Comparison of ENCODE assay signal across 26 mouse cellular contexts in genomic region chr9:16402815-16403214, GRCm38 (mm10).
A peak's percentile ranks its signal among the peaks of the same experiment; 100 is the strongest.
DNase-seq lines count a peak whose midpoint lies in the region; ATAC-seq and TF ChIP-seq lines count a peak whose summit lies in the region.
"Had no signal": no experiment of that assay in that cellular context is flagged by ENCODE, and none has a peak within 500 bp of the region (broad histone marks: within the 10 kb centered on the region; RNA-seq: fewer than 3 reads in every experiment).

No protein-coding gene starts in this region.

- H3K4me3 ChIP-seq in forebrain, postnatal 0 days (ENCODE audit: low read depth, low read length), result no peak overlapping the region
- H3K4me3 ChIP-seq in forebrain, embryonic 12.5 days (replicated peaks), result no peak overlapping the region
- H3K4me3 ChIP-seq: embryonic facial prominence, embryonic 13.5 days; embryonic facial prominence, embryonic 15.5 days; erythroblast, embryonic 14.5 days; forebrain, embryonic 10.5 days; forebrain, embryonic 13.5 days; forebrain, embryonic 15.5 days had no signal

- no peak overlapping the region for H3K27ac ChIP-seq in forebrain, postnatal 0 days (ENCODE audit: low read depth, low read length)
- H3K27ac ChIP-seq in forebrain, embryonic 12.5 days, result no peak overlapping the region
- H3K27ac ChIP-seq: embryonic facial prominence, embryonic 13.5 days; embryonic facial prominence, embryonic 15.5 days; forebrain, embryonic 10.5 days; forebrain, embryonic 13.5 days; forebrain, embryonic 15.5 days had no signal

- H3K9ac ChIP-seq in forebrain, postnatal 0 days, result no peak overlapping the region
- H3K9ac ChIP-seq in forebrain, embryonic 12.5 days, result no peak overlapping the region
- H3K9ac ChIP-seq: embryonic facial prominence, embryonic 13.5 days; embryonic facial prominence, embryonic 15.5 days; forebrain, embryonic 13.5 days; forebrain, embryonic 15.5 days had no signal

- H3K4me1 ChIP-seq in forebrain, postnatal 0 days (ENCODE audit: insufficient read depth), result peaks cover 4% of the 10 kb centered on the region; the same call in 1 of the 2 replicates
- H3K4me1 ChIP-seq in forebrain, embryonic 12.5 days, result peaks cover 50% of the 10 kb centered on the region
- H3K4me1 ChIP-seq: embryonic facial prominence, embryonic 13.5 days; embryonic facial prominence, embryonic 15.5 days had no signal

- H3K27me3 ChIP-seq in forebrain, postnatal 0 days (ENCODE audit: insufficient read depth, low read length), result no peaks in the 10 kb centered on the region
- H3K27me3 ChIP-seq in forebrain, embryonic 12.5 days, result no peaks in the 10 kb centered on the region
- H3K27me3 ChIP-seq: CH12.LX; embryonic facial prominence, embryonic 13.5 days; embryonic facial prominence, embryonic 15.5 days; forebrain, embryonic 13.5 days; forebrain, embryonic 15.5 days; Patski had no signal

- DNase-seq in forebrain, postnatal 0 days, result no peak
- peak; percentile 37 for DNase-seq in retina, postnatal 1 day
- DNase-seq in retina, embryonic 14.5 days (ENCODE audit: low spot score), result no peak
- DNase-seq in adrenal gland, postnatal 10 days, result no peak
- DNase-seq: adrenal gland, adult 8-10 months; adrenal gland, postnatal 25 days; B cell, adult 2 months; cerebellum, adult 11 months; cerebellum, adult 18-20 months; cerebellum, adult 8-10 months; cerebellum, adult 9-11 months; cerebellum, postnatal 14 days; cerebellum, postnatal 36 days; embryo, embryonic 11 days had no signal

- WGBS in forebrain, postnatal 0 days, result 43% methylated on average over 3 of the region's 3 CpGs
- 62% methylated on average over 3 of the region's 3 CpGs for WGBS in forebrain, embryonic 12.5 days

- H3K4me2 ChIP-seq in forebrain, postnatal 0 days (ENCODE audit: low read depth), result no peak overlapping the region
- no peak overlapping the region for H3K4me2 ChIP-seq in forebrain, embryonic 12.5 days
- H3K4me2 ChIP-seq: embryonic facial prominence, embryonic 13.5 days; embryonic facial prominence, embryonic 15.5 days; forebrain, embryonic 13.5 days; forebrain, embryonic 15.5 days had no signal

- ATAC-seq in forebrain, postnatal 0 days, result peak; percentile 32; the same call in 1 of the 2 replicates
- ATAC-seq in forebrain, embryonic 12.5 days (ENCODE audit: low FRiP score), result no peak
- ATAC-seq: activated CD4-positive, CD25-positive, alpha-beta regulatory T cell, adult 4 months; CD4-positive, CD25-positive, alpha-beta regulatory T cell, adult 4 months; forebrain, embryonic 13.5 days; forebrain, embryonic 15.5 days; Patski had no signal

- TF ChIP-seq CTCF in forebrain, postnatal 0 days (IDR thresholded peaks at IDR 0.05; ENCODE audit: low read depth), result no peak

- H3K9me3 ChIP-seq in forebrain, postnatal 0 days (ENCODE audit: low read length), result no peaks in the 10 kb centered on the region
- no peaks in the 10 kb centered on the region for H3K9me3 ChIP-seq in forebrain, embryonic 12.5 days
- H3K9me3 ChIP-seq: embryonic facial prominence, embryonic 13.5 days; embryonic facial prominence, embryonic 15.5 days; forebrain, embryonic 10.5 days; forebrain, embryonic 13.5 days; forebrain, embryonic 15.5 days; G1E had no signal

- no peaks in the 10 kb centered on the region for H3K36me3 ChIP-seq in forebrain, postnatal 0 days (ENCODE audit: insufficient read depth)
- H3K36me3 ChIP-seq in forebrain, embryonic 12.5 days (replicated peaks), result no peaks in the 10 kb centered on the region
- H3K36me3 ChIP-seq: embryonic facial prominence, embryonic 13.5 days; embryonic facial prominence, embryonic 15.5 days; forebrain, embryonic 10.5 days; forebrain, embryonic 15.5 days; G1E had no signal
